ENCODE assay signal across 35 mouse cellular contexts in the genomic region with DNA sequence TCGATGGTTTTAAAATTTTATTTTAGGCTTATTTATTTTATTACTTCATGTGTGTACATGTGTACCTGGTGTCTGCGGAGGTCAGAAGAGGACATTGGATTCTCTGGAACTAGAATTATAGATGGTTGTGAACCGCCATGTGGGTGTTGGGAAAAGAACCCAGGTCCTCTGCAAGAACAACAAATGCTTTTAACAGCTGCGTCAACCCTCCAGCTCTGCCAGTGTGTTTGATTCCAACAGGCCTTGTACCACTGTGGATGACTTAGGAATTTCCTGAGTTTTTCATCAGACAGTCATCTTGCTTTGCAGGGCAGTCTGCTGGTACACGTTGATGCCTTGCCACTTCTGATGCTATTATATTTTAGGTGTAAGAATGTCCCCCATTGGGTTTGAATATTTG.
"Had no signal": no experiment of that assay in that cellular context is flagged by ENCODE, and none has a peak within 500 bp of the region (broad histone marks: within the 10 kb centered on the region; RNA-seq: fewer than 3 reads in every experiment).

No protein-coding gene starts in this region.

- H3K9ac ChIP-seq: heart, embryonic 12.5 days; heart, embryonic 13.5 days; heart, embryonic 15.5 days; hindbrain, embryonic 12.5 days; hindbrain, embryonic 13.5 days; hindbrain, embryonic 14.5 days; hindbrain, embryonic 15.5 days; intestine, embryonic 15.5 days; kidney, embryonic 15.5 days had no signal

- H3K9me3 ChIP-seq: heart, embryonic 10.5 days; heart, embryonic 12.5 days; heart, embryonic 13.5 days; heart, embryonic 15.5 days; hindbrain, embryonic 10.5 days; hindbrain, embryonic 12.5 days; hindbrain, embryonic 13.5 days; hindbrain, embryonic 15.5 days; intestine, embryonic 15.5 days; kidney, embryonic 15.5 days had no signal

- DNase-seq: heart, postnatal 10 days; heart, postnatal 14 days; heart, postnatal 36 days; heart, postnatal 4 days; kidney, adult 11 months; kidney, adult 18-20 months; kidney, adult 2 months; kidney, adult 8-10 months; kidney, adult 9 months; kidney, postnatal 10 days; kidney, postnatal 14 days; kidney, postnatal 25 days; kidney, postnatal 36 days; kidney, postnatal 4 days; layer of hippocampus, adult 9-11 months; layer of hippocampus, postnatal 36 days had no signal

- H3K4me3 ChIP-seq: heart, embryonic 10.5 days; heart, embryonic 12.5 days; heart, embryonic 13.5 days; heart, embryonic 15.5 days; hindbrain, embryonic 10.5 days; hindbrain, embryonic 12.5 days; hindbrain, embryonic 13.5 days; hindbrain, embryonic 15.5 days; intestine, embryonic 15.5 days; kidney, embryonic 15.5 days; layer of hippocampus, adult 2 months had no signal

- ATAC-seq: hindbrain, embryonic 16.5 days; hindbrain, postnatal 0 days; inflammation-experienced regulatory T-cells, adult 6 months; intestine, embryonic 15.5 days; intestine, embryonic 16.5 days; intestine, postnatal 0 days had no signal

- H3K36me3 ChIP-seq: heart, embryonic 10.5 days; heart, embryonic 12.5 days; heart, embryonic 13.5 days; heart, embryonic 15.5 days; hindbrain, embryonic 10.5 days; hindbrain, embryonic 12.5 days; hindbrain, embryonic 13.5 days; hindbrain, embryonic 15.5 days; intestine, embryonic 15.5 days; kidney, embryonic 15.5 days had no signal

- H3K27me3 ChIP-seq: heart, embryonic 12.5 days; heart, embryonic 13.5 days; heart, embryonic 15.5 days; hindbrain, embryonic 12.5 days; hindbrain, embryonic 13.5 days; hindbrain, embryonic 15.5 days; intestine, embryonic 15.5 days; kidney, embryonic 15.5 days had no signal

- H3K4me2 ChIP-seq: heart, embryonic 11.5 days; heart, embryonic 12.5 days; heart, embryonic 13.5 days; heart, embryonic 15.5 days; hindbrain, embryonic 12.5 days; hindbrain, embryonic 13.5 days; hindbrain, embryonic 14.5 days; hindbrain, embryonic 15.5 days; intestine, embryonic 15.5 days; kidney, embryonic 15.5 days had no signal

- H3K4me1 ChIP-seq: heart, embryonic 10.5 days; heart, embryonic 12.5 days; heart, embryonic 13.5 days; heart, embryonic 15.5 days; hindbrain, embryonic 10.5 days; hindbrain, embryonic 12.5 days; hindbrain, embryonic 13.5 days; hindbrain, embryonic 15.5 days; intestine, embryonic 15.5 days; kidney, embryonic 15.5 days had no signal

- H3K27ac ChIP-seq: heart, embryonic 10.5 days; heart, embryonic 13.5 days; heart, embryonic 15.5 days; hindbrain, embryonic 10.5 days; hindbrain, embryonic 12.5 days; hindbrain, embryonic 13.5 days; hindbrain, embryonic 14.5 days; hindbrain, embryonic 15.5 days; hindbrain, postnatal 0 days; intestine, embryonic 15.5 days; kidney, embryonic 15.5 days; kidney, postnatal 0 days; layer of hippocampus, adult 2 months had no signal
